Mouse (Mus musculus): Measurements from ENCODE around the gene Entpd1. TPM values are rescaled to one million over a fixed set of nuclear protein-coding genes. Genes with fewer than 3 reads are reported as not detected.
A peak's percentile ranks its signal among the peaks of the same experiment; 100 is the strongest.
"Not testable (repeated sequence)": the region's sequence is repeated elsewhere in the genome, so short reads cannot be mapped to it uniquely, and the experiment has no call there.

Gene Entpd1
- polyA plus RNA-seq, 1 experiment from 2014 or later = 9.2 TPM

DNA sequence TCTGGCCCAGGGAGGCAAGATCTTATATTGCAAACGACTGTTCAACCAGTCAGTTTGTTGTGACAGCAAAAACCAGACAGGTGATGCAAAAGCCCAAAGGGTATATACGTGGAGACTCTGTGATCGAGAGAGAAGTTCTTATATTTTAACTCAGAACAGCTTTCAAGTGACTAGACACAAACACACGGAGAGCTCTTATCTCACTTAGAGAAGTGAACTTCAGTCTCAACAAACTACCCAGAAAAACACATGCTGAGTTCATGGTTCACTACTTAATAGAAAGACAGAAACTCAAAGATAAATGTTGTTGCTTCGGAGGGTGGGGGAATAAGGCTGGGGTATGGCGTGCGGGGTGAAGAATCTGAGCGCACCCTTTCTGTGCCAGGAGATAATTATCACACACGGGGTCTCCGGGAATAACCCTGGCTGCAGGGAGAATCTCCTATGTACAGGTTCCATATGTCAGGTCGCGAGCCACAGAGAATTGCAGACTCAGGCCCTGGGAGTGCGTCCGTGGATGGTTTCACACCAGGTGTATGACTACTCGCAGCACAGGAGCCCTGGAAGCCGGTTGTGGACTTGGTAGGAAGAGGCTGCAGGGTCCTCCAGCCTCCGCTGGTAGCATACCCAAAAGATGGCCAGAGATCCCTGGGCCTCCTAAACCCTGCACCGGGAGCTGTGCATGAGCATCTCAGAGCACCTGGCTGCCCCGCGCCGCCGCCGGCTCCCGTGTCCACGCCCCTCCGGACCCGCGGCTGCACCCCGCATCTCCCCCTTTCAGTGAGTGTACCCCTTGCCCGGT, 24.5 kb upstream of the Entpd1 start:
- no peaks in the 10 kb centered on the region for H3K27me3 ChIP-seq (ENCODE audit: control insufficient read depth, insufficient read depth, low read length)
- peak overlapping the region; percentile 84 for H3K9ac ChIP-seq (replicated peaks; ENCODE audit: low read length)
- peak; percentile 2 for DNase-seq
- H3K4me1 ChIP-seq (ENCODE audit: control insufficient read depth, insufficient read depth, low read length) = peaks cover 16% of the 10 kb centered on the region
- H3K4me2 ChIP-seq (ENCODE audit: low read length) = peak overlapping the region; percentile 62
- H3K36me3 ChIP-seq (ENCODE audit: control insufficient read depth, insufficient read depth, low read length) = peaks cover 15% of the 10 kb centered on the region
- no peak; the same call in 1 of the 2 replicates for ATAC-seq (ENCODE audit: low FRiP score, low TSS enrichment)
- peak overlapping the region; percentile 62 for H3K27ac ChIP-seq (replicated peaks; ENCODE audit: low read depth, low read length)
- peak overlapping the region; percentile 79 for H3K4me3 ChIP-seq (replicated peaks; ENCODE audit: low read depth, low read length)
- no peaks in the 10 kb centered on the region for H3K9me3 ChIP-seq (ENCODE audit: control insufficient read depth, low read length)
- 4% methylated on average over 30 of the region's 30 CpGs for WGBS

DNA sequence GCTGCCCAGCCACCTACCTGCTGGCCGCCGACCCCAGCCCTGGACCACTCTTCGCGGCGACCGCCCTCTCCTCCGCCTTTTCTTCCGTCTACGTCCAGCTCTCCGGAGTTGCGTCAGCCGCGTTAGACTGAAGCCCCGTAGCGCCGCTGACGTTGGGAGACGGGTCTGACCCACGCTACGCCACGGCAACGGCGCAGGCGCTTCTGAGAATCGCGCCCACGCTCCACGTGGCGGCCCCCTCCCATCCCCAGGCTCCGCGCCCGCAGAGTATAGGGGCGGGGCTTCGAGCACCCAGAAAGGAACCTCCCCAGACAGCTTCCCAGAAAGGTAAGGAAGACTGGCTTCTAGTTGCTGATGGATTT, 23.9 kb upstream of the Entpd1 start, which contains the start of gene Aldh18a1:
TSS of gene Aldh18a1 (minus strand) at position 171 of the 362 bp plus-strand sequence.
- Histone ChIP-seq H3K9ac (replicated peaks; ENCODE audit: low read length) (peak within 1 kb of the TSS; percentile 84), H3K27ac (replicated peaks; ENCODE audit: low read depth, low read length) (peak within 1 kb of the TSS; percentile 62), H3K27me3 (ENCODE audit: control insufficient read depth, insufficient read depth, low read length) (no peaks in the 10 kb centered on the region), H3K36me3 (ENCODE audit: control insufficient read depth, insufficient read depth, low read length) (peaks cover 11% of the 10 kb centered on the region), H3K4me2 (ENCODE audit: low read length) (peak within 1 kb of the TSS; percentile 62), H3K9me3 (ENCODE audit: control insufficient read depth, low read length) (no peaks in the 10 kb centered on the region), H3K4me1 (ENCODE audit: control insufficient read depth, insufficient read depth, low read length) (peaks cover 16% of the 10 kb centered on the region), H3K4me3 (replicated peaks; ENCODE audit: low read depth, low read length) (peak within 1 kb of the TSS; percentile 79)
- WGBS = under 1% methylated on average over 34 of the region's 34 CpGs
- peak; percentile 99 for DNase-seq
- ATAC-seq (ENCODE audit: low FRiP score, low TSS enrichment) = peak; percentile 95

DNA sequence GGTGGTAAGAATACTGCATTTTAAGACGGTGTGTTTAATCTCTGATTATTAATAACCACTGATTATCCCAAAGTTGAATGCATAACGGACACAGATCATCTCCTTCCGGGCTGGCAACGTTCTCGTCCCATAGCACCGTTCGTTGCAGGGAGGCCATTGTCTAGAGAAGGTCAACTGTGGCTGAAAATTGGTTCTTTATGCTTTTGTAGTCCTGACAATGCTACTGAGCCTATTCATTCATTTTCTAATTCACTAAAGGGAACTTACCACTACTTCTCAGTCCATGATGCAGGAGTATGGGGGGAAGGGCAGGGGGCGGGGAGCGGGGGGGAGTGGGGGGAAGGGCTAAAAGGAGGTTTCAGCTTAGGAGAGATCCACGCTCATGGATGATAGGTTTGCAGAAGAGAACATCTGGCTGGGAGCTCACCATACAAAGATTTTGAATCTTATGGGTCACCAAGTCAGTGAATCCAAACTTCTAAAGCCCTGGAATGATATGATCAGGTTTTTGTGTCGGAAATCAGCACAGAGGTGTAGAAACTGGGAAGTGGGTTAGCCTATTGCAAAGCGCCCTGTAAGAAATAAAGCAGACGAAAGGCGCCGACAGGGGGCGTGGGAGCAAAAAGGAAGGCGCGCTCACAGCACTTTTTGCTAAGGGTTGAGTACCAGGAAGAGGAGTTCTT, 23.2 kb upstream of the Entpd1 start:
- 1% methylated on average over 18 of the region's 18 CpGs for WGBS

DNA sequence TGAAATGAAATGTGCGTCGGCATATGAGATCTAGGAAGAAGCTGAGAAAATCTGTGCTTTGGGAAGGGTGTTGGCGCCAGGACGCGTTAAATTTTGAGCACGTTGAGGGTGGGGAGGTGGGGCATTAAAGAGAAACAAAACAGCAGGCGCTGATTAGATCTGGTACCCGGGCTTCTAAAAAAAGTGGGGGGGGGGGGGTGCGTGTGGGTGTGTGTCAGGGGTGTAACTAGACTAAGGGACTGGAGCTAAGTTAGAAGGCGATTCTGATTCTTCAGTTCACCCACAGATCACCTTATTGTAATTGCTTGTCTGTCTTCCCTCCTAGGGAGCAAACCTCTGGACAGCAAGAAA, 22.7 kb upstream of the Entpd1 start:
- Histone ChIP-seq H3K9me3 (ENCODE audit: control insufficient read depth, low read length) (no peaks in the 10 kb centered on the region), H3K4me3 (replicated peaks; ENCODE audit: low read depth, low read length) (peak overlapping the region; percentile 79), H3K36me3 (ENCODE audit: control insufficient read depth, insufficient read depth, low read length) (peaks cover 6% of the 10 kb centered on the region; the same call in 1 of the 2 replicates), H3K9ac (replicated peaks; ENCODE audit: low read length) (peak overlapping the region; percentile 84; the same call in 1 of the 2 replicates), H3K4me2 (ENCODE audit: low read length) (peak overlapping the region; percentile 62), H3K27me3 (ENCODE audit: control insufficient read depth, insufficient read depth, low read length) (no peaks in the 10 kb centered on the region), H3K4me1 (ENCODE audit: control insufficient read depth, insufficient read depth, low read length) (peaks cover 16% of the 10 kb centered on the region), H3K27ac (replicated peaks; ENCODE audit: low read depth, low read length) (peak overlapping the region; percentile 62; the same call in 1 of the 2 replicates)
- DNase-seq (no peak), ATAC-seq (ENCODE audit: low FRiP score, low TSS enrichment) (no peak)
- WGBS = under 1% methylated on average over 10 of the region's 10 CpGs

More for the DNA sequence above, 23.2 kb upstream of the Entpd1 start:
- H3K9me3 ChIP-seq (ENCODE audit: control insufficient read depth, low read length) = no peaks in the 10 kb centered on the region
- DNase-seq (peak; percentile 97), ATAC-seq (ENCODE audit: low FRiP score, low TSS enrichment) (peak; percentile 73)
- H3K36me3 ChIP-seq (ENCODE audit: control insufficient read depth, insufficient read depth, low read length) = peaks cover 7% of the 10 kb centered on the region; the same call in 1 of the 2 replicates
- H3K4me3 ChIP-seq (replicated peaks; ENCODE audit: low read depth, low read length) = peak overlapping the region; percentile 79
- H3K27me3 ChIP-seq (ENCODE audit: control insufficient read depth, insufficient read depth, low read length) = no peaks in the 10 kb centered on the region
- peak overlapping the region; percentile 62 for H3K4me2 ChIP-seq (ENCODE audit: low read length)
- H3K4me1 ChIP-seq (ENCODE audit: control insufficient read depth, insufficient read depth, low read length) = peaks cover 16% of the 10 kb centered on the region
- peak overlapping the region; percentile 62 for H3K27ac ChIP-seq (replicated peaks; ENCODE audit: low read depth, low read length)
- peak overlapping the region; percentile 84 for H3K9ac ChIP-seq (replicated peaks; ENCODE audit: low read length)

- H3K9me3 ChIP-seq (ENCODE audit: control insufficient read depth, low read length) = no peaks in the 10 kb centered on the region
- no peak overlapping the region for H3K4me2 ChIP-seq (ENCODE audit: low read length)
- no peak overlapping the region for H3K4me3 ChIP-seq (replicated peaks; ENCODE audit: low read depth, low read length)
- 96% methylated on average over 3 of the region's 3 CpGs for WGBS
- peaks cover 26% of the 10 kb centered on the region for H3K36me3 ChIP-seq (ENCODE audit: control insufficient read depth, insufficient read depth, low read length)
- no peak overlapping the region for H3K9ac ChIP-seq (replicated peaks; ENCODE audit: low read length)
- H3K27ac ChIP-seq (replicated peaks; ENCODE audit: low read depth, low read length) = no peak overlapping the region
- no peak for ATAC-seq (ENCODE audit: low FRiP score, low TSS enrichment)
- DNase-seq = no peak
- H3K27me3 ChIP-seq (ENCODE audit: control insufficient read depth, insufficient read depth, low read length) = no peaks in the 10 kb centered on the region
- H3K4me1 ChIP-seq (ENCODE audit: control insufficient read depth, insufficient read depth, low read length) = no peaks in the 10 kb centered on the region
Measured at GRCm38 (mm10) chr19:40595231-40595630, 16.9 kb upstream of the Entpd1 start.

DNA sequence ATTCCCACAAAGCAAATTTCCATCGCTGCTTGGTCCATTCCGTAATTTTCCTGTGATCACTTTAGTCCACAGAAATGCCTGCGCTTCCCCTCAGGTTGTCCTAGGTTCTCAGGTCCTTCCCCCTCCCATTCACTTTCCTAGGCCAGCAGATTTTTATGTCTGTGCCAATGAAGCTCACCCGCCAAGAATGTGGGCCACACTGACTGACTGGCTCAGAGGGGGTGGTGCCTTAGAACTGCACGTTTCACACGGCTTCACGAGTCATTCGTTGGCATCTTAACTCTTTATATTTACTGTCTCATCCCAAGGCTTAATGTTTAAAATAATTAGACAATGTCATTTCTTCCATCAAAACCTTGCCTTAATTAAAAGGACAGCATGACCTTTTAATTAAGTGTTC, 16.3 kb upstream of the Entpd1 start:
- no peaks in the 10 kb centered on the region for H3K9me3 ChIP-seq (ENCODE audit: control insufficient read depth, low read length)
- WGBS = 91% methylated on average over 8 of the region's 8 CpGs
- H3K4me1 ChIP-seq (ENCODE audit: control insufficient read depth, insufficient read depth, low read length) = no peaks in the 10 kb centered on the region
- no peak overlapping the region for H3K9ac ChIP-seq (replicated peaks; ENCODE audit: low read length)
- ATAC-seq (ENCODE audit: low FRiP score, low TSS enrichment) (no peak), DNase-seq (no peak)
- H3K27ac ChIP-seq (replicated peaks; ENCODE audit: low read depth, low read length) = no peak overlapping the region
- no peak overlapping the region for H3K4me2 ChIP-seq (ENCODE audit: low read length)
- no peak overlapping the region for H3K4me3 ChIP-seq (replicated peaks; ENCODE audit: low read depth, low read length)
- H3K27me3 ChIP-seq (ENCODE audit: control insufficient read depth, insufficient read depth, low read length) = no peaks in the 10 kb centered on the region
- H3K36me3 ChIP-seq (ENCODE audit: control insufficient read depth, insufficient read depth, low read length) = peaks cover 24% of the 10 kb centered on the region

DNA sequence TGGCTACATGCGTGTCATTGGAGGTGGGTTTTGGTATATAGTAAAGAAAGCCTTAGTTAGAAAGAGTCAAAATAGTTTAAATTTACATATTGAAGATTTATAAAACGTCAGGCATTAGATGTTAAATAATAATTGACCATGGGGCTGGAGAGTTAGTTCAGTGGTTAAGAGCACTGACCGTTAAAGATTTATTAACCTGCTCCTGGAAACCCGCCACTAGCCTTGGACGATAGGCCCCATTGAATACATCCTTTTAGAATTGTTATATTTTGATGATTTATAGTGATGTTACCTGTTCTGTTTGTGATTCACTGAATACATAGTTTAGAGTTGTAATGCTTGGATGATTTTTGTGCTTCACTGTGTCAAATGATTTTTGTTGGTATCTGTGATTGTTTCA, 11.3 kb upstream of the Entpd1 start:
- H3K4me3 ChIP-seq (replicated peaks; ENCODE audit: low read depth, low read length); H3K27ac ChIP-seq (replicated peaks; ENCODE audit: low read depth, low read length); H3K27me3 ChIP-seq (ENCODE audit: control insufficient read depth, insufficient read depth, low read length); H3K9ac ChIP-seq (replicated peaks; ENCODE audit: low read length); DNase-seq; ATAC-seq (ENCODE audit: low FRiP score, low TSS enrichment); H3K9me3 ChIP-seq (ENCODE audit: control insufficient read depth, low read length); H3K4me1 ChIP-seq (ENCODE audit: control insufficient read depth, insufficient read depth, low read length); H3K4me2 ChIP-seq (ENCODE audit: low read length): not testable (repeated sequence)
- peaks cover 29% of the 10 kb centered on the region for H3K36me3 ChIP-seq (ENCODE audit: control insufficient read depth, insufficient read depth, low read length)
- WGBS = 96% methylated on average over 5 of the region's 5 CpGs

GRCm38 (mm10) chr19:40601870-40602269, 10.3 kb upstream of the Entpd1 start:
- ATAC-seq (ENCODE audit: low FRiP score, low TSS enrichment) (no peak), DNase-seq (no peak)
- H3K27me3 ChIP-seq (ENCODE audit: control insufficient read depth, insufficient read depth, low read length) = no peaks in the 10 kb centered on the region
- no peaks in the 10 kb centered on the region for H3K9me3 ChIP-seq (ENCODE audit: control insufficient read depth, low read length)
- H3K36me3 ChIP-seq (ENCODE audit: control insufficient read depth, insufficient read depth, low read length) = peaks cover 33% of the 10 kb centered on the region
- H3K4me1 ChIP-seq (ENCODE audit: control insufficient read depth, insufficient read depth, low read length) = no peaks in the 10 kb centered on the region
- H3K9ac ChIP-seq (replicated peaks; ENCODE audit: low read length) = no peak overlapping the region
- 95% methylated on average over 3 of the region's 3 CpGs for WGBS
- H3K4me3 ChIP-seq (replicated peaks; ENCODE audit: low read depth, low read length) = no peak overlapping the region
- no peak overlapping the region for H3K27ac ChIP-seq (replicated peaks; ENCODE audit: low read depth, low read length)
- no peak overlapping the region for H3K4me2 ChIP-seq (ENCODE audit: low read length)

Measured in midbrain, embryonic 14.5 days (tissue).